ENCODE assay signal across 10 mouse cellular contexts in the genomic region with DNA sequence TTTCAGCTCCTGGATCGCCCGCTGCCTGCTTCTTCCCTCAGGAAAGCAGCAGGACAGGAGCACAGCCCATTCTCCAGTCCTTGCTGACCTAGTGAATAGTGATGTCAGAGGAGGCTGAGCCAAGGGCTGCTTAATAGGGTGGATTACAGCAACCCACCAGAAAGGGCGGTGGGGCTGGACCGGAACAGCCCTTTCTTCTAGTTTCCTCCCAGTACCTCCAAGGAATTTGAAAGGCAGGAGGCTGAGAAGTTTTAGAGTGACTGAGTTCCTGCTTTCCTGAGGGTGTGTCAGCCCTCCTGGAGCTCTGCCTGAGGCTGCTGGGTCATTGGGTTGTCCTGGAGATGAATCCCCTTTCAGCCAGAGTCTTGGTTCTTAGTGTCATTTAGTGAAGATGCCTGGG. TPM values are rescaled to one million over a fixed set of nuclear protein-coding genes. Genes with fewer than 3 reads are reported as not detected.
DNase-seq lines count a peak whose midpoint lies in the region; TF ChIP-seq lines count a peak whose summit lies in the region.
"Had no signal": no experiment of that assay in that cellular context is flagged by ENCODE, and none has a peak within 500 bp of the region (broad histone marks: within the 10 kb centered on the region; RNA-seq: fewer than 3 reads in every experiment).

No protein-coding gene starts in this region.

- peak overlapping the region; percentile 19; the same call in 1 of the 2 replicates for H3K27ac ChIP-seq in testis, adult 2 months (ENCODE audit: control insufficient read depth, insufficient read depth, low read depth, low read length)
- H3K27ac ChIP-seq: midbrain, embryonic 13.5 days had no signal

- TF ChIP-seq CTCF in testis, adult 2 months (IDR thresholded peaks at IDR 0.05; ENCODE audit: control insufficient read depth, insufficient read depth, insufficient replicate concordance, low read depth, low read length): no peak

- no peak for TF ChIP-seq POLR2A in testis, adult 2 months (IDR thresholded peaks at IDR 0.05; ENCODE audit: control insufficient read depth, low read depth, low read length)

- no peak for DNase-seq in testis, postnatal 14 days (ENCODE audit: low spot score)
- peak; percentile 80 for DNase-seq in heart, adult 8-10 months (ENCODE audit: low spot score)
- peak; percentile 62 for DNase-seq in kidney, postnatal 10 days
- DNase-seq in right cerebral cortex, postnatal 36 days (ENCODE audit: low spot score in 2 of 2): no peak
- DNase-seq in urinary bladder, postnatal 14 days (ENCODE audit: low spot score): no peak
- no peak for DNase-seq in layer of hippocampus, adult 8-10 months (ENCODE audit: low spot score in 2 of 2)
- DNase-seq: adrenal gland, adult 8-10 months; right cerebral cortex, postnatal 4 days had no signal

- no peaks in the 10 kb centered on the region for H3K27me3 ChIP-seq in testis, adult 2 months (ENCODE audit: control insufficient read depth, insufficient read depth, low read length)
- H3K27me3 ChIP-seq: midbrain, embryonic 13.5 days had no signal

- no peaks in the 10 kb centered on the region for H3K4me1 ChIP-seq in testis, adult 2 months (ENCODE audit: control insufficient read depth, insufficient read depth, low read length)

- no peak overlapping the region for H3K4me3 ChIP-seq in testis, adult 2 months (ENCODE audit: control insufficient read depth, low read depth, low read length)
- H3K4me3 ChIP-seq: midbrain, embryonic 13.5 days had no signal

- H3K36me3 ChIP-seq in testis, adult 2 months (ENCODE audit: control insufficient read depth, insufficient read depth, low read length): no peaks in the 10 kb centered on the region
- H3K36me3 ChIP-seq: midbrain, embryonic 13.5 days had no signal

RNA-seq across cellular contexts. Expression of gene Rapgef1, which starts 23.9 kb away (rescaled TPM):
- polyA plus RNA-seq in testis, adult 2 months (2012; rRNA removed): 58.8 and 59.2 TPM in 2 replicates
- total RNA-seq in heart, adult 8-10 months (2022): 100 to 1,000 TPM in 3 of 4 experiments, 10 to 100 TPM in 1; 98.1 to 113 (median 107) TPM
- 10 to 100 TPM; 78.8 to 94.5 (median 89.3) TPM for total RNA-seq in layer of hippocampus, adult 8-10 months (2022)

Comparison
In these comparisons a context has a peak if more than half of its experiments do, and no peak if none do; other contexts are left out.
1. DNase-seq: peak in heart, adult 8-10 months (single experiment) and kidney, postnatal 10 days (single experiment); none in testis, postnatal 14 days (single experiment), right cerebral cortex, postnatal 36 days (0 of 2), urinary bladder, postnatal 14 days (single experiment) and layer of hippocampus, adult 8-10 months (0 of 2).